Mouse (Mus musculus) small intestine, adult 2 months (tissue): ENCODE measurements around the gene Zfp385a.

ENCODE experiments used
- CTCF ChIP-seq: fragments of 200-500 bp; IDR thresholded peaks from 2 replicates; pipeline ENCODE4 v1.5.1; 2012; ENCODE audit warnings: low read depth, mild to moderate bottlenecking, control low read depth, inconsistent platforms, low read length, moderate library complexity, mixed read lengths; ENCODE audit not compliant: insufficient replicate concordance, insufficient read length; ENCODE audit errors: extremely low read depth
- POLR2A ChIP-seq: fragments of 200-500 bp; IDR thresholded peaks from 2 replicates; pipeline ENCODE4 v1.6.1; 2012; ENCODE audit warnings: low read depth, mild to moderate bottlenecking, control low read depth, inconsistent platforms, low read length, moderate library complexity

DNA sequence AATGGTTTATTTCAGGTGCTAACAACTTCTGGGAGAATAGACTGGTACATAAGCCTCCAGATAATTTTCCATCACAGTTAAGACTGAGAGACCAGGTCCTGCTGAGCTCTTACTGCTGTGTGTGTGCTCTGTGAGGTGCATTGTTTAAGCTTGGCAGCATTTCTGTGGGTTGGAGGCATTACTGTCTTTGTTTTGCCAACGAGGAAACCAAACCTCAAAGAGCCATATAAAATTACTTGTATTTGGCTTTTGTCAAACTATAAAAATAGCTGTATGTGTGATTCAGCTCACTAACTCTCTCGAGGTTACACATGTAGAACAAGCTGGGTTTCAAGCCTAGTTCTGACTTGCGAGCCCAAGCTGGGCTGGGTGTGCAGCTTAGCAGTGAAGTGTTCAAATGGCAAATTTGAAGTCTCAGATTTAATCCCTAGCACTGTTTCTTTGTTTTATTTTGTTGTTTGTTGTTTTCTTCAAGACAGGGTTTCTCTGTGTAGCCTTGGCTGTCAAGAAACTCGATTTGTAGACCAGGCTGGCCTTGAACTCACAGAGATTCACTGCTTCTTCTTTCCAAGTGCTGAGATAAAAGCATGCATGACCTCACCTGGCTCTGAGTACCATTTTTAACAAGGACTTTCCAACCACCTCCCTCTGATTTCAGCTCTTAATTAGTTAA is 47.1 kb downstream of the Zfp385a start:
- TF ChIP-seq POLR2A (no peak), CTCF (no peak)
